Mouse (Mus musculus) adrenal gland, adult 8-10 months (tissue): ENCODE data around the gene Cdon. TPM values are rescaled to one million over a fixed set of nuclear protein-coding genes. Genes with fewer than 3 reads are reported as not detected.

Source experiments
- DNase-seq: peaks from one replicate; pipeline ENCODE4 v3.0.0; 2022
- total RNA-seq, 4 experiments: library from RNA; stranded (reverse); gene quantifications; 2 replicates each; pipeline ENCODE4 v1.2.4; 2022

The Cdon gene
- total RNA-seq, 4 experiments from 2014 or later, result 11.2 to 15.8 (median 12.5) TPM

- no peak for DNase-seq
Measured at GRCm38 (mm10) chr9:35543099-35543860, 122.4 kb downstream of the Cdon start.

- no peak for DNase-seq
Measured at GRCm38 (mm10) chr9:35544666-35545065, 123.7 kb downstream of the Cdon start.

- no peak for DNase-seq
Measured at GRCm38 (mm10) chr9:35545704-35546103, 124.8 kb downstream of the Cdon start.

GRCm38 (mm10) chr9:35546745-35547144 lies 125.8 kb downstream of the Cdon start:
- DNase-seq, result no peak

- DNase-seq, result no peak
Measured at GRCm38 (mm10) chr9:35548455-35548854, 127.5 kb downstream of the Cdon start.

DNA sequence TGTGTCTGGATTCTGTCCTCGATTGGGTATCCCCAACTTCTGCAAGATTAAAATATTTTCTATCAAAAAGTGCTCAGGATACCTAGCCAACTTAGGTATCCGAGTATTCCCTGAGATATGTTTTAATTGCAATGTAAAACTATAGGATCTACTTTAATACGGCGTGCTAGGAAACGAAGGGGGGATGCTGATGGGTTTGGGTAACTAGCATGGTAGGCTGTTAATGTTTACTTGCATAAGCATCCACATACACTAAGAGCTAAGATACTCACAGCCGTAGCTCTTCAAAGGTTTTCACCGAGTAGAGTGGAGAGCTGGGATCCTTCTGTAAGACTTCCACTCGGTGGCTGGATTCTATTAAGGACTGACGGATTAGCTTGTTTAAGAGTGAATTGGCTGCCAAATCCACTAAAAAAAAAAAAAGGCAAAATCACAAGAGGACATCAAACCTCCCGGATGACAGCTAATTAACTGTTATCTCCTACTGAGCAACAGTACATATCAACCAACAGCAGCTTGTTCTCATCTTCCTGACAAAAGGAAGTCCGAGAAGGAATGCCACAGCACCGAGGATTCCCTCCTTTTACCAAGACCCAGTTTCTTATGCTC lies 135.7 kb downstream of the Cdon start:
- no peak for DNase-seq

Other genes with a start within 250 kb of the Cdon start
- gene Dcps, start 245.1 kb upstream of the Cdon start, total RNA-seq, result 10 to 100 TPM; 23.6 to 34.1 (median 29.9) TPM
- 100 to 1,000 TPM; 140 to 169 (median 165) TPM for gene Srpr, start 221.0 kb upstream of the Cdon start, total RNA-seq
- 1 to 10 TPM; 6.1 to 9.6 (median 6.5) TPM for gene Tirap, start 220.8 kb upstream of the Cdon start, total RNA-seq
- 10 to 100 TPM; 48.5 to 62.4 (median 56.3) TPM for gene Foxred1, start 210.1 kb upstream of the Cdon start, total RNA-seq
- gene Fam118b, start 153.3 kb upstream of the Cdon start, total RNA-seq, result 10 to 100 TPM in 3 of 4 experiments, 1 to 10 TPM in 1; 9.5 to 18.4 (median 15.5) TPM
- gene Rpusd4, start 153.3 kb upstream of the Cdon start, total RNA-seq, result 10 to 100 TPM; 20.4 to 26.9 (median 22.4) TPM
- not detected for gene Gm1113, start 97.1 kb downstream of the Cdon start, total RNA-seq
- gene Ddx25, start 137.4 kb downstream of the Cdon start, total RNA-seq, result 1 to 10 TPM; 1.2 to 2.0 (median 1.3) TPM
- 10 to 100 TPM; 12.5 to 15.0 (median 14.5) TPM for gene Pus3, start 137.5 kb downstream of the Cdon start, total RNA-seq
- under 1 TPM in 3 of 4 experiments, not detected in 1; 0.17 to 0.46 (median 0.30) TPM for gene Pate2, start 149.2 kb downstream of the Cdon start, total RNA-seq
- 1 to 10 TPM; 4.2 to 4.8 (median 4.6) TPM for gene Hyls1, start 149.3 kb downstream of the Cdon start, total RNA-seq
- not detected for gene Pate4, start 190.8 kb downstream of the Cdon start, total RNA-seq
- not detected for gene Pate3, start 227.1 kb downstream of the Cdon start, total RNA-seq